Mouse (Mus musculus) forebrain, embryonic 11.5 days (tissue): ENCODE results near the gene Tgfbr3. TPM values are rescaled to one million over a fixed set of nuclear protein-coding genes. Genes with fewer than 3 reads are reported as not detected.

Source experiments
- ATAC-seq: fragments of 200-750 bp; cut with Nextera tagmentation; replicated peaks from 2 replicates; pipeline ENCODE4 v1.8.0; 2017; ENCODE audit warnings: moderate TSS enrichment; ENCODE audit not compliant: low FRiP score
- DNase-seq: peaks from one replicate; pipeline ENCODE4 v3.0.0-alpha.2; 2017; ENCODE audit warnings: low spot score
- H3K27ac ChIP-seq: fragments of 300-500 bp; sonication (generic); 2 replicates; pipeline ENCODE4 v1.5.1; 2014; ENCODE audit warnings: low read depth, low read length
- H3K27me3 ChIP-seq: fragments of 300-500 bp; sonication (generic); 2 replicates; pipeline ENCODE4 v1.6.1; 2014; ENCODE audit warnings: mild to moderate bottlenecking, low read length, mixed read lengths; ENCODE audit not compliant: control insufficient read depth, insufficient read depth
- H3K36me3 ChIP-seq: fragments of 300-500 bp; sonication (generic); 2 replicates; pipeline ENCODE4 v1.6.1; 2014; ENCODE audit warnings: mild to moderate bottlenecking, low read length, moderate library complexity, mixed read lengths; ENCODE audit not compliant: control insufficient read depth, insufficient read depth
- H3K4me1 ChIP-seq: fragments of 300-500 bp; sonication (generic); replicated peaks from 2 replicates; pipeline ENCODE4 v1.6.1; 2014; ENCODE audit warnings: low read length, mixed read lengths; ENCODE audit not compliant: control insufficient read depth, insufficient read depth
- H3K4me2 ChIP-seq: fragments of 300-500 bp; sonication (generic); 2 replicates; pipeline ENCODE4 v1.6.1; 2014; ENCODE audit warnings: low read depth, mild to moderate bottlenecking, low read length, moderate library complexity, mixed read lengths; ENCODE audit not compliant: severe bottlenecking
- H3K4me3 ChIP-seq: fragments of 300-500 bp; sonication (generic); 2 replicates; pipeline ENCODE4 v1.5.1; 2014; ENCODE audit warnings: low read depth, low read length
- H3K9ac ChIP-seq: fragments of 300-500 bp; sonication (generic); 2 replicates; pipeline ENCODE4 v1.6.1; 2014; ENCODE audit warnings: low read length
- H3K9me3 ChIP-seq: fragments of 300-500 bp; sonication (generic); 2 replicates; pipeline ENCODE4 v1.6.1; 2016; ENCODE audit warnings: low read length, mixed read lengths; ENCODE audit not compliant: control insufficient read depth
- WGBS: fragments of 180-500 bp; shearing (Covaris S2); extraction: QIAGEN DNeasy Blood & Tissue Kit; methylation state at CpG from one replicate; pipeline ENCODE4 v1.1.7; 2014; 5-methylcytosine and 5-hydroxymethylcytosine counted together
- polyA plus RNA-seq: library from polyadenylated mRNA; unstranded; fragments of >200 nt; fragmentation: Nextera tagmentation; extraction: Ambion mirVana; gene quantifications from 2 replicates; pipeline ENCODE4 v1.2.1, GENCODE M21; 2014

Gene Tgfbr3
- polyA plus RNA-seq, 1 experiment from 2014 or later, result 6.9 TPM

DNA sequence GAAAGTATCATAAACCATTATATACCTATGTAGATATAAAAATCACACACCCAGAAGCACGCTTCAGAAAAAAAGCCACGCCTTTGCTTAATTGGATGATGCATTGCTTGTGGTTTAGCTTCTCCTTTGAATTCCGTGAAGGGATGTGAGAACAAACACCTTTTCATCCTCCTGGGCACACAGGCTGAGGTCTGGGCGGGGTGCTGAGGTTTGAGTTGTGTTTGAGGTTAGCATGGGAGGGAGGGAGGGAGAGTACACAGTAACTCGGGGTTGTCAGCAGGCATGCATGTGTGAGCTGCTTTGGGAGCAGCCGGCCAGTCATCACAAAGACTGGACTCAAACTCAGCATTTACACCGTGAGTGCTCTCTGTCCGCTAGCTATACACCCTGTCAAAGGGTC lies 209.5 kb downstream of the Tgfbr3 start:
- Histone ChIP-seq H3K4me3 (no peak overlapping the region), H3K36me3 (no peaks in the 10 kb centered on the region), H3K27ac (no peak overlapping the region), H3K9me3 (no peaks in the 10 kb centered on the region), H3K27me3 (no peaks in the 10 kb centered on the region), H3K9ac (no peak overlapping the region), H3K4me2 (no peak overlapping the region), H3K4me1 (no peaks in the 10 kb centered on the region)
- DNase-seq (no peak), ATAC-seq (no peak)
- WGBS, result 50% methylated on average over 8 of the region's 8 CpGs

DNA sequence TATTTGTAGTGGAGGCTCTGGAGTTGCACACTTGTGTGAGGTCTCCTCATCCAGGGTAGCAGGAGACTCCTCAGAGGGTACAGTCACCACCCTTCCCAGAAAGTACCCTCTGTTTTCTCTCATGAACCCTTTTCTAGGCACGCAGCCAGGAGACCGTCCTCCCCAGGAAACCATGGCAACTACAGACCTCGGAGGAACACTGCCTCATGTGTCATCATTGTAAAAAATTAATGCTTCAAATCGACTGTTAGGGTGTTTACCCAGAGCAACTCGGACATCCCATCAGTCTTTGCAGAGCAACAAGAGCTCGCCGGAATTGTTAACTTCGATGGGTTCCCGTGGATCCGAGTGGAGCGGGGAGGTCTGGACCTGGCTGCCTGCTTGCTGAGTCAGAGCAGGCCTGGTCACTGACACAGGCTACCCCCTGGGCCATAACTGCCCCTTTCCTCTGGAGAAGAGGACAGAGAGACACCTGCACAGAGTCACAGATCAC lies 210.2 kb downstream of the Tgfbr3 start:
- no peak overlapping the region for H3K27ac ChIP-seq
- WGBS, result 75% methylated on average over 11 of the region's 11 CpGs

DNA sequence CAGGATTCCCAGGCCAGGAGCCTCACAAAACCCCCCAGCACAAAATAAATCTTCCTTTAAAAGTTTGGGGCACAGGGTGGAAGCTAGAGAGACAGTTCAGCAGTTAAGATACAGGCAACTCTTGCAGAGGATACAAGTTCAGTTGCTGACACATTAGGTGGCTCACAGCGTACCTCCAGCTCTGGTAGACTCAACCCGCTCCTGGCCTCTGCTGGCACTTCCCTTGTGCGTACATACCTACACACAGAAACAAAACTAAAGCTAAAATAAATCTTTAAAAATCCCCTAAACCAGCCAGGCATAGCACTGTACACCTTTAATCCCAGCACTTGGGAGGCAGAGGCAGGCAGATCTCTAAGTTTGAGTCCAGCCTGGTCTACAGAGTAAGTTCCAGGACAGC lies 211.1 kb downstream of the Tgfbr3 start:
- Histone ChIP-seq H3K4me3 (no peak overlapping the region), H3K9ac (no peak overlapping the region), H3K36me3 (no peaks in the 10 kb centered on the region), H3K4me1 (0 out of 2 replicates have a peak, but pooled peaks cover 3% of the 10 kb centered on the region), H3K4me2 (no peak overlapping the region), H3K27me3 (no peaks in the 10 kb centered on the region), H3K27ac (no peak overlapping the region), H3K9me3 (no peaks in the 10 kb centered on the region)
- 91% methylated on average over 3 of the region's 3 CpGs for WGBS
- DNase-seq, result no peak
- ATAC-seq, result no peak

More for the DNA sequence above, 210.2 kb downstream of the Tgfbr3 start:
- Histone ChIP-seq H3K4me2 (no peak overlapping the region), H3K4me1 (0 out of 2 replicates have a peak, but pooled peaks cover under 1% of the 10 kb centered on the region), H3K27me3 (no peaks in the 10 kb centered on the region), H3K9me3 (no peaks in the 10 kb centered on the region), H3K4me3 (no peak overlapping the region), H3K9ac (no peak overlapping the region), H3K36me3 (no peaks in the 10 kb centered on the region)
- DNase-seq (no peak), ATAC-seq (no peak)

DNA sequence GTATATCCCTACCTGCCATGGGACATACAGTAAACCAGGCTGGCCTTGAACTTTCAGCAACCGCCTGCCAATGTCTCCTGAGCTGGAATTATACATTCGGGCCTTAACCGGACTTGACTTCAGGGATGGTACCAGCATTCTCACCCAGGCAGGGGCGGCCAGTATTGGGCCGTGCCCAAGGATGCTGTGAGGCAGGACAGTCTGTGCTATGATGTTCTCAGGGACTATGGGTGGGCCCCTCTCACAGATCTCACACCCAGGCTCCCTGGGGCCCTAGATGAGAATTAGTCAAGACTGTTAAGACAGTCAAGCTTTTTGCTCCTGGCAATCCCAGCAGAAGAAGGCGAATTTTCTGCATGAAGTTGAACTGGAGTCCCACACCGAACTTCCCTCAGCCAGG lies 211.5 kb downstream of the Tgfbr3 start:
- DNase-seq (no peak), ATAC-seq (no peak)
- H3K9me3 ChIP-seq, result no peaks in the 10 kb centered on the region
- H3K4me3 ChIP-seq, result no peak overlapping the region
- H3K4me2 ChIP-seq, result no peak overlapping the region
- no peaks in the 10 kb centered on the region for H3K36me3 ChIP-seq
- no peak overlapping the region for H3K27ac ChIP-seq
- 0 out of 2 replicates have a peak, but pooled peaks cover 3% of the 10 kb centered on the region for H3K4me1 ChIP-seq
- 96% methylated on average over 7 of the region's 7 CpGs for WGBS
- no peak overlapping the region for H3K9ac ChIP-seq
- no peaks in the 10 kb centered on the region for H3K27me3 ChIP-seq

DNA sequence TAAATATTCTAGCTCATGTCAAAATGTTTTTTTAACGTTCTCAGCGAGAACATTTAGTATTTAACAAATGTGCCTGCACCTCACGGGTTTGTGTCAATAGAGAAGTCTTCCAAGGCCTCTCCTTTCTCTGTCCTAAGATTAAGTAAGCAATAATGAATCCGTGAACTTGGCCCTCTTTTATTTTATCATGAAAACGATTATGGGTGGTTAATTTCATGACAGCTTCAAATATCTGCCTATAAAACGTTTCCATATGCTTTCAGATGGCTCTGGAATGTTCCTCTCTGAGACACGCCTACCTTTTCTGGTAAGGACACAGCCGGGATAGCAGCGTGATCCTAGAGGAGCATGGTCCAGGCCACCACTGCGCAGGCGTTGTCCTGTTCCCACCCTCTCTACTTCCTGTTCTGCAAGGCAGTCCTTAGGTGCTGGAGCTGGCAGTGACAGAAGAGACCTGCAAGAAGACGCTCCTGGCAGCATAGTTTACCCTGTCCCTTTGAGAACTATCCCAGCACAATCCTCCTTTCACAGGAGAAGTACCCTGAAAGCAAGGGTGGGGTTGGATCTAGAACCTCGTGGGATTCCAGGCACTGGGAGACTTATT lies 214.3 kb downstream of the Tgfbr3 start:
- 83% methylated on average over 13 of the region's 13 CpGs for WGBS
- H3K4me3 ChIP-seq, result no peak overlapping the region
- H3K36me3 ChIP-seq, result no peaks in the 10 kb centered on the region
- no peak overlapping the region for H3K27ac ChIP-seq
- no peaks in the 10 kb centered on the region for H3K9me3 ChIP-seq
- 0 out of 2 replicates have a peak, but pooled peaks cover 3% of the 10 kb centered on the region for H3K4me1 ChIP-seq
- no peak overlapping the region for H3K9ac ChIP-seq
- ATAC-seq (no peak), DNase-seq (no peak)
- no peak overlapping the region for H3K4me2 ChIP-seq
- H3K27me3 ChIP-seq, result no peaks in the 10 kb centered on the region

DNA sequence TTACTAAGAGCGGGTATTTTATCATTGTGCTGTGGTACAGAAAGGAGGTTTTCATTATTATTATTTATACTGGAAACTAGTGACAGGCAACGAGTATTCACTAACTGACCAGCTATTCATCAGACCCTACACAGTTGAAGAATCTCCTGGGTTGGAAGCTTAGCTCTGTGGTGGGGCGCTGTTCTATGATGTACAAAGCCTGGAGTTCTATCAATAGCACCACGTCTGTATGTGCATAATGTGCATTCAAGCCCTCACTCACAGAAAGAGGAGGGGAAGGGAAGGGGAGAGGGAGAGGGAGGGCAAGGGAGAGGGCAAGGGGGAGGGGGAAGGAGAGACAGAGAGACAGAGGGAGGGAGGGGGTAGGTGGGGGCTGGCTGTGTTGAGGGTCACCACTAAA lies 215.1 kb downstream of the Tgfbr3 start:
- Histone ChIP-seq H3K9ac (no peak overlapping the region), H3K9me3 (no peaks in the 10 kb centered on the region), H3K27me3 (no peaks in the 10 kb centered on the region), H3K36me3 (no peaks in the 10 kb centered on the region), H3K4me3 (no peak overlapping the region), H3K27ac (no peak overlapping the region), H3K4me2 (no peak overlapping the region), H3K4me1 (0 out of 2 replicates have a peak, but pooled peaks cover 3% of the 10 kb centered on the region)
- ATAC-seq (peak; percentile 67; the same call in 1 of the 2 replicates), DNase-seq (no peak)
- 31% methylated on average over 4 of the region's 4 CpGs for WGBS

DNA sequence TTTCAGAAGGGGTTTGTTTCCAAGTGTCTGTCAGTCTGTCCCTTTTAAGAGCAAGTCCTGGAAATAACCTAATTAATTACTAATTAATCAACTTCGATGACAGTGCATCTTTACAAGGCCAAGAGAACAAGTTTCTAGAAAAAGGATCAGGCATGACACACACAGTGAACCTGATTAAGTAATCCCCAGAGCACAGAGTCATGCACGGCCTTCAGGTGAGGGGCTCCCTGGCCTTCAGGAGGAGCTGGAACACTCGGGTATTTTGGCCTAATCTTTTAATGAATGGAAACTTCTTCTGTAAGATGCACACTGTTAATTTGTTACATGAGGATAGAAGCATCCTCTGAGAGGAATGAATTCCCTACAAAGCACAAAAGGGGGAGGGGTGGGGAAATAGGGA lies 215.9 kb downstream of the Tgfbr3 start:
- Histone ChIP-seq H3K9me3 (no peaks in the 10 kb centered on the region), H3K9ac (no peak overlapping the region), H3K4me2 (no peak overlapping the region), H3K27me3 (no peaks in the 10 kb centered on the region), H3K4me1 (0 out of 2 replicates have a peak, but pooled peaks cover 3% of the 10 kb centered on the region), H3K4me3 (no peak overlapping the region), H3K36me3 (no peaks in the 10 kb centered on the region), H3K27ac (no peak overlapping the region)
- WGBS, result 35% methylated on average over 3 of the region's 3 CpGs
- ATAC-seq, result no peak
- DNase-seq, result no peak

DNA sequence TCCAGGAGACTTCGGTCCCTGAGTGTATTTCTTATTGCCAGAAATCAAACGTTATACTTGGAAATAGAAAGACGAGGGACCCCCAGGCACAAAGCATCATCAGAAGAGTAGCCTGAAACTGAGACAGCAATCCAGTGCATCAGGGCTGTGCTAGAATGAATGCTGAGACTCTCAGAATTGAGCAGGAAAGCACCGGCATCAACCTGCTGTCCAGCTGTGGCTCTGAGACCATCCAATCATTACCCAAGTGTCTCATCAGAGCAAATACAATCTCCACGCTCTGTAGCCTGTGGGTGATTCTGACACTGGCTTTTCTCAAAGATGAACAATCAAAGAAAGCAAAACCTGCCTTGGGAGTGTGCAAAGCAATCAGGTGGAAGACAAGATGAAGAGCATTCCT lies 221.3 kb downstream of the Tgfbr3 start:
- H3K27ac ChIP-seq, result no peak overlapping the region
- DNase-seq (no peak), ATAC-seq (no peak)
- no peak overlapping the region for H3K4me3 ChIP-seq
- H3K36me3 ChIP-seq, result no peaks in the 10 kb centered on the region
- H3K4me2 ChIP-seq, result no peak overlapping the region
- no peaks in the 10 kb centered on the region for H3K27me3 ChIP-seq
- 83% methylated on average over 5 of the region's 5 CpGs for WGBS
- no peak overlapping the region for H3K9ac ChIP-seq
- H3K4me1 ChIP-seq, result no peaks in the 10 kb centered on the region
- no peaks in the 10 kb centered on the region for H3K9me3 ChIP-seq

DNA sequence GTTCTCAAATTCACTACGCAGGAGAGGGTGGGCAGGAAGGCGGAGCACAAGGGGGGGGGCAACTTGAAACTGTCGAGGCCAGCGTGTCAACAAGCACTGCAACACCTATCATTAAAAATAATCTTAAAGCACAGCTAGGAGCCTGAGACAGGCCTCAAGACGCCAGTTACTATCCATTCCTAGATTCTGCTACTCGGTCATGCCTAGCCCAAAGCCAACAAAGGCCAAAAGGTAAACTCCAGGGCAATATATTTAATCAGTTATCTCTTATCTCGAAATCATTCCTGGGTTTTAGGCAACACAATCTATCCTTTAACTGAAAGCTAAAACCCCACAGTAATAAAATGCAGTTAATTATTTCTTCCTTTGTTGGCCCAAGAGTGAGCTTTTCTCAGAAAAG lies 221.9 kb downstream of the Tgfbr3 start:
- WGBS, result 85% methylated on average over 7 of the region's 7 CpGs
- H3K36me3 ChIP-seq, result no peaks in the 10 kb centered on the region
- no peaks in the 10 kb centered on the region for H3K4me1 ChIP-seq
- H3K4me3 ChIP-seq, result no peak overlapping the region
- H3K9me3 ChIP-seq, result no peaks in the 10 kb centered on the region
- ATAC-seq, result no peak
- H3K27me3 ChIP-seq, result no peaks in the 10 kb centered on the region
- no peak overlapping the region for H3K27ac ChIP-seq
- H3K4me2 ChIP-seq, result no peak overlapping the region
- no peak overlapping the region for H3K9ac ChIP-seq
- no peak for DNase-seq
